Mouse (Mus musculus): ENCODE results near the gene Ccdc88c.

GRCm38 (mm10) chr12:100977551-100977950 is 51.3 kb downstream of the Ccdc88c start:
- TF ChIP-seq CTCF (IDR thresholded peaks at IDR 0.05; ENCODE audit: low read depth) (no peak), EP300 (IDR thresholded peaks at IDR 0.05; ENCODE audit: low read depth) (no peak)

Data from liver, embryonic 14.5 days (tissue).